Mouse (Mus musculus) heart, adult 2 months (tissue): ENCODE results near the gene Dpep2nb. TPM values are rescaled to one million over a fixed set of nuclear protein-coding genes. Genes with fewer than 3 reads are reported as not detected.

ENCODE experiments used
- DNase-seq, 2 experiments: peaks; one replicate each; pipeline ENCODE4 v3.0.0; 2021
- H3K27ac ChIP-seq: fragments of 200-600 bp; 2 replicates; pipeline ENCODE4 v1.8.1; 2022
- H3K27me3 ChIP-seq: fragments of 200-500 bp; 2 replicates; pipeline ENCODE4 v1.6.1; 2012; ENCODE audit warnings: mild to moderate bottlenecking, low read length, inconsistent platforms, mixed read lengths; ENCODE audit not compliant: control insufficient read depth, insufficient read depth
- H3K36me3 ChIP-seq: fragments of 200-500 bp; 2 replicates; pipeline ENCODE4 v1.6.1; 2012; ENCODE audit warnings: low read length, inconsistent platforms; ENCODE audit not compliant: control insufficient read depth, insufficient read depth
- H3K4me1 ChIP-seq: fragments of 200-500 bp; 2 replicates; pipeline ENCODE4 v1.6.1; 2011; ENCODE audit warnings: low read length; ENCODE audit not compliant: control insufficient read depth, insufficient read depth
- H3K4me3 ChIP-seq: fragments of 200-600 bp; 2 replicates; pipeline ENCODE4 v1.8.1; 2022
- H3K79me2 ChIP-seq: fragments of 200-500 bp; replicated peaks from 2 replicates; pipeline ENCODE4 v1.6.1; 2012; ENCODE audit warnings: mild to moderate bottlenecking, inconsistent platforms, low read length, moderate library complexity, mixed read lengths; ENCODE audit not compliant: control insufficient read depth, insufficient read depth
- H3K9ac ChIP-seq: fragments of 200-500 bp; 2 replicates; pipeline ENCODE4 v1.6.1; 2012; ENCODE audit warnings: low read depth, mild to moderate bottlenecking, control low read depth, inconsistent platforms, low read length, mixed read lengths
- CTCF ChIP-seq: fragments of 200-600 bp; IDR thresholded peaks from 2 replicates; pipeline ENCODE4 v1.8.1; 2022; ENCODE audit warnings: antibody characterized with exemption, mild to moderate bottlenecking, moderate library complexity
- EP300 ChIP-seq: fragments of 200-500 bp; IDR thresholded peaks from 2 replicates; pipeline ENCODE4 v1.6.1; 2011; ENCODE audit warnings: low read depth, low read length, control low read depth; ENCODE audit not compliant: insufficient read depth
- POLR2A ChIP-seq: fragments of 200-500 bp; IDR thresholded peaks from 2 replicates; pipeline ENCODE4 v1.6.1; 2011; ENCODE audit warnings: mild to moderate bottlenecking, low read depth, low read length, control low read depth; ENCODE audit not compliant: insufficient read depth
- WGBS: fragments of 180-500 bp; shearing (Covaris S2); methylation state at CpG from one replicate; pipeline ENCODE4 v1.1.7; 2018; 5-methylcytosine and 5-hydroxymethylcytosine counted together
- intact Hi-C: fragments of 180-260 bp; cut with DNase I; formaldehyde crosslinking; loops from one replicate; pipeline ENCODE4 v1.15.1; 2025
- polyA plus RNA-seq: library from polyadenylated mRNA; depleted of rRNA; stranded (reverse); fragments of >200 nt; gene quantifications from 2 replicates; pipeline ENCODE4 v1.2.3, GENCODE M21; 2012
- total RNA-seq, 2 experiments: library from RNA; stranded (reverse); gene quantifications; 2 replicates each; pipeline ENCODE4 v1.2.3; 2021

Gene Dpep2nb
- total and polyA plus RNA-seq, 3 experiments: not detected

DNA sequence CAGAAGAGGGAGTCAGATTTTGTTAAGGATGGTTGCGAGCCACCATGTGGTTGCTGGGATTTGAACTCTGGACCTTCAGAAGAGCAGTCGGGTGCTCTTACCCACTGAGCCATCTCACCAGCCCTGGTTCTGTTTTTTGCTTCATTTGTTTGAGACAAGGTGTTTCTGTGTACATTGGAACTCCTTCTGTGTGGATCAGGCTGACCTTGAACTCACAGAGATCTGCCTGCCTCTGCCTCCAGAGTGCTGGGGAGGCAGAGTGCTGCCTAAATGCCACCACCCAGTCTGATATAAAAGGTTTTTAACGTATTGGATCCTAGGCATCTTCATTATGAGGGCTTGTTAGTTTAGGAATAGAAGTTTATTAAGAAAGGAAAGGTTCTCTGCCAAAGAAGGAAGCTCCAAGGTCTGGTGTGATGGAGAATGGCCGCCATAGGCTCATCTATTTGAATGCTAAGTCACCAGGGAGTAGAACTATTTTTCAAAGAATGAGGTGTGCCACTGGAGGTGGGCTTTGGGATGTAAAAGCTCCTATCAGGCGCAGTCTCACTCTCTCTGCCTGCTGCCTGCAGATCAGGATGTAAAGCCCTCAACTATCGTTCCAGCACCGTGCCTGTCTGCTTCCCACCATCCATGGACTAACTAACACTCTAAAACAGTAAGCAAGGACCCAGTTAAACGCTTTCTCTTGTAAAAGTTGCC, 34.6 kb downstream of the Dpep2nb start:
- H3K4me1 ChIP-seq: peaks cover 4% of the 10 kb centered on the region
- TF ChIP-seq POLR2A (no peak), EP300 (no peak), CTCF (no peak)
- WGBS: 80% methylated on average over 8 of the region's 8 CpGs

DNA sequence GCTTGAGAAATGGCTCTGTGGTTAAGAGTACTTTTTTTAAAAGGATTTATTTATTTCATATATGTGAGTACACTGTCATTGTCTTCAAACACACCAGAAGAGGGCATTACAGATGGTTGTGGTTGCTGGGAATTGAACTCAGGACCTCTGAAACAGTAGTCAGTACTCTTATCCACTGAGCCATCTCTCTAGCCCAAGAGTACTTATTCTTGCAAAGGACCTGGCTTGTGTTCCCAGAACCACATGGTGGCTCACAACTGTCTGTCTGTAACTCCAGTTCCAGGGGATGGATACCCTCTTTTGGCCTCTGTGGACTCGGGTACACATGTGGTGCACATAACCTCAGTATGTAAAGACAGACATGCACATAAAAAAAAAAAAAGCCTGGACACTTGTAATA, 36.4 kb downstream of the Dpep2nb start:
- no peaks in the 10 kb centered on the region for H3K27me3 ChIP-seq
- TF ChIP-seq EP300 (no peak), CTCF (no peak), POLR2A (no peak)

More for the DNA sequence above, 34.6 kb downstream of the Dpep2nb start:
- no peak overlapping the region for H3K4me3 ChIP-seq
- no peaks in the 10 kb centered on the region for H3K27me3 ChIP-seq
- H3K9ac ChIP-seq: no peak overlapping the region
- no peak for DNase-seq
- intact Hi-C loops: no loop called here
- no peak overlapping the region for H3K27ac ChIP-seq
- H3K36me3 ChIP-seq: no peaks in the 10 kb centered on the region
- no peaks in the 10 kb centered on the region for H3K79me2 ChIP-seq

DNA sequence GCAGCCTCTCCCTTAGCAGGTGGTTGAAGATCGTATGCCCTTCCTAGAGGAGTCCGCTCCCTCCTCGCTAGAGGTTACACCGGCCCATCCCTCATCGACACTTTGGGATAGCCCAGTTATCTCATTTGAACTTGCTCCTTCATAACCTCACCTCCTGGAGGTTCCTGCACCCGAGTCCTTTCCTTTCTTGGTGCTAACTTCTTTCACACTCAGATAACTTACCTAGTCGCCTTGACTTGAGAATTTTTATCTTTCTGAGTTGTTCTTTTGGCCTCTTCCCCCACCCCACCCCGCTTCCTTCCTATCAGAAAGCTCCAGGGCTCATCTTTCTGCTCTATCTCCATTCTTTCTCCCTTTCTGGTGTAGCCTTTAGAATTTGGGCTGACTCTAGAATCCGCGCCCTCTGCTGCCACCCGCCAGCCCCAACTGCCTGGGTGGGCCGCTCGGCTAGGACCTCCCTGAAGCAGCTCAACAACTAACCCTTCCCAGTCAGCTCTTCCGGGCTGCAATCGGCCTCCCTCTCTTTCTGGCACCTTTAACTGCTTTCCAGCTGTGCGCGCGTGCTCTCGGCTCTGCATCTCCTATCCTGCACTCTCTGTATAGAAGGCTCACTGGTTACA, 39.0 kb downstream of the Dpep2nb start:
- Histone ChIP-seq H3K36me3 (no peaks in the 10 kb centered on the region), H3K4me3 (peak overlapping the region; percentile 95), H3K27ac (peak overlapping the region; percentile 95), H3K27me3 (no peaks in the 10 kb centered on the region), H3K9ac (no peak overlapping the region), H3K4me1 (peaks cover 15% of the 10 kb centered on the region), H3K79me2 (peaks cover 1% of the 10 kb centered on the region; the same call in 1 of the 2 replicates)
- intact Hi-C loops: no loop called here
- WGBS: 13% methylated on average over 19 of the region's 19 CpGs
- TF ChIP-seq CTCF (no peak), EP300 (no peak), POLR2A (no peak)
- DNase-seq: peak in 1 of 2 experiments; percentile 52

More for the DNA sequence above, 36.4 kb downstream of the Dpep2nb start:
- Histone ChIP-seq H3K4me1 (peaks cover 10% of the 10 kb centered on the region), H3K36me3 (no peaks in the 10 kb centered on the region), H3K79me2 (peaks cover 1% of the 10 kb centered on the region; the same call in 1 of the 2 replicates), H3K4me3 (no peak overlapping the region), H3K9ac (no peak overlapping the region), H3K27ac (no peak overlapping the region)
- DNase-seq: no peak
- intact Hi-C loops: no loop called here
- 69% methylated on average over 1 of the region's 1 CpGs for WGBS

DNA sequence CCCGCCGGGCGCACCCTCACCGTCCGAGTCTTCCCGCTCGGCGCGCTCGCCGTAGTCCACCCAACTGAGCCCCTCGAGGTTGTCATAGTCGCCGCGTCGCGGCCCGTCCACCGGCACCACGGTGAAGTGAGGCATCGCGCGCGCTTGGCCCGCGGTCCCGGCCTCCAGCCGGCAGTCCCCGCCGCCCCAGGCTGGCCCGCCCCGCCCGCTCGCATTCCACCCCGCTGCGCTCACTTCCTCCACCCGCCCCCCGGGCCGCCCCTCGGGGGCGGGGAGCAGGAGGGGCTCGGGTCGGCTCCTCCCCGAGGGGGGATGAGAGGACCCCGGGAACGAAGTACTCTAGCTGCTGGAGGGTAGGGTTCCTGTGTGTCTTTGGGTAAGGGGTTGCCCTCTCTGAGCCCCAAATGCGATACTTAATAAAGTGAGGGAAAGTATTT, 39.9 kb downstream of the Dpep2nb start, which contains the start of gene Slc12a4:
Gene Slc12a4, minus strand, starts transcription at position 193 of the 437 bp plus-strand sequence.
- peak within 1 kb of the TSS; percentile 95 for H3K27ac ChIP-seq
- 1% methylated on average over 40 of the region's 47 CpGs for WGBS

GRCm38 (mm10) chr8:105965266-105965904, 40.4 kb downstream of the Dpep2nb start:
- H3K27me3 ChIP-seq: no peaks in the 10 kb centered on the region
- peak overlapping the region; percentile 95 for H3K4me3 ChIP-seq
- intact Hi-C loops: loop anchor here (2.0 kb wide), 1 partner anchor 27 kb away; the partner anchor contains the start of gene Psmb10
- peak overlapping the region; percentile 95 for H3K27ac ChIP-seq
- H3K9ac ChIP-seq: peak overlapping the region; percentile 99
- under 1% methylated on average over 40 of the region's 40 CpGs for WGBS
- no peak for DNase-seq
- TF ChIP-seq CTCF (no peak), POLR2A (no peak; the same call in 1 of the 2 replicates), EP300 (no peak; the same call in 1 of the 2 replicates)
- peaks cover 1% of the 10 kb centered on the region; the same call in 1 of the 2 replicates for H3K79me2 ChIP-seq
- peaks cover 16% of the 10 kb centered on the region for H3K4me1 ChIP-seq
- no peaks in the 10 kb centered on the region for H3K36me3 ChIP-seq

More for the DNA sequence above, 39.9 kb downstream of the Dpep2nb start, which contains the start of gene Slc12a4:
- Histone ChIP-seq H3K27me3 (no peaks in the 10 kb centered on the region), H3K4me3 (peak within 1 kb of the TSS; percentile 95), H3K36me3 (no peaks in the 10 kb centered on the region), H3K79me2 (peaks cover 1% of the 10 kb centered on the region; the same call in 1 of the 2 replicates), H3K9ac (peak within 1 kb of the TSS; percentile 99), H3K4me1 (peaks cover 15% of the 10 kb centered on the region)
- DNase-seq: peak; percentile 91 to 92
- intact Hi-C loops: loop anchor here (2.0 kb wide), 1 partner anchor 27 kb away; the partner anchor contains the start of gene Psmb10
- TF ChIP-seq EP300 (0 out of 2 replicates have a peak, but pooled peaks have one; percentile 25), POLR2A (peak; percentile 79), CTCF (no peak)
